Mouse (Mus musculus) MEL (cell line): ENCODE results near the gene Zkscan17.

ENCODE experiments used
- BHLHE40 ChIP-seq: IDR thresholded peaks from 2 replicates; pipeline ENCODE4 v1.6.1; 2012; ENCODE audit warnings: low read depth, mild to moderate bottlenecking, inconsistent platforms, low read length, improper control_type of control experiment, borderline replicate concordance
- CHD1 ChIP-seq: IDR thresholded peaks from 2 replicates; pipeline ENCODE4 v1.6.1; 2012; ENCODE audit warnings: low read depth, mild to moderate bottlenecking, inconsistent platforms, low read length, improper control_type of control experiment
- CTCF ChIP-seq, 3 experiments: IDR thresholded peaks in 2 of 3; conservative IDR thresholded peaks in 1 of 3; 2 replicates each; pipeline ENCODE4 v1.5.1; 2011 to 2012; ENCODE audit warnings: low read length in 3 of 3, low read depth in 2 of 3, mild to moderate bottlenecking in 2 of 3, improper control_type of control experiment in 1 of 3, inconsistent platforms in 1 of 3, mixed read lengths in 1 of 3, moderate library complexity in 1 of 3; ENCODE audit not compliant: control insufficient read depth in 1 of 3, insufficient read depth in 1 of 3, poor library complexity in 1 of 3, severe bottlenecking in 1 of 3
- ETS1 ChIP-seq: IDR thresholded peaks from 2 replicates; pipeline ENCODE4 v1.6.1; 2012; ENCODE audit warnings: low read depth, mild to moderate bottlenecking, inconsistent platforms, low read length, improper control_type of control experiment, moderate library complexity
- GABPA ChIP-seq: IDR thresholded peaks from 2 replicates; pipeline ENCODE4 v1.6.1; 2012; ENCODE audit warnings: low read depth, mild to moderate bottlenecking, inconsistent platforms, low read length, improper control_type of control experiment, moderate library complexity
- HCFC1 ChIP-seq: IDR thresholded peaks from 2 replicates; pipeline ENCODE4 v1.6.1; 2012; ENCODE audit warnings: low read depth, mild to moderate bottlenecking, inconsistent platforms, low read length, improper control_type of control experiment, moderate library complexity
- JUND ChIP-seq: IDR thresholded peaks from 2 replicates; pipeline ENCODE4 v1.6.1; 2011; ENCODE audit warnings: low read depth, mild to moderate bottlenecking, improper control_type of control experiment, low read length
- MAX ChIP-seq: IDR thresholded peaks from 2 replicates; pipeline ENCODE4 v1.6.1; 2011; ENCODE audit warnings: low read length, improper control_type of control experiment
- MYC ChIP-seq: IDR thresholded peaks from 2 replicates; pipeline ENCODE4 v1.6.1; 2011; ENCODE audit warnings: low read depth, mild to moderate bottlenecking, low read length, improper control_type of control experiment, moderate library complexity
- POLR2AphosphoS2 ChIP-seq: IDR thresholded peaks from 2 replicates; pipeline ENCODE4 v1.6.1; 2011; ENCODE audit warnings: low read length, improper control_type of control experiment
- ZC3H11A ChIP-seq: IDR thresholded peaks from 2 replicates; pipeline ENCODE4 v1.6.1; 2012; ENCODE audit warnings: low read depth, mild to moderate bottlenecking, inconsistent platforms, low read length, improper control_type of control experiment

DNA sequence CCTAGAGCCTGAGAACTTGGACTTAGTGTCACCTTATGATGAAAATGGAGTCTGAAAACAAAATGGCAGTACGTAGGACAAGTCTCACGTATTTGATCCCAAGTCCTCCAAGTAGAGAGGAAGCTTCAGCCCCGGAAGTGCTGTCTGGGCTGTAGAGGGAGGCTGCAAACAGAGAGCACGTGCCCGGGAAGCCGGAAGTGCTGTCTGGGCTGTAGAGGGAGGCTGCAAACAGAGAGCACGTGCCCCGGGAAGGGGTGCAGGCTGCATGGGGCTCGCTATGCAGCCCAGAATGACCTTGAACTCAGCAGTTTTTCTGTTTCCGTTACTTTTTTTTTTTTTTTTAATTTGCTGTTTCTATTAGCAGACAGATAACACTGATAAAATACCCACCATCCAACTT, 8.3 kb downstream of the Zkscan17 start:
- no peak for TF ChIP-seq CTCF (IDR thresholded peaks at IDR 0.05 in 2 of 3, conservative IDR thresholded peaks at IDR 0.05 in 1 of 3; ENCODE audit: control insufficient read depth in 1 of 3, insufficient read depth in 1 of 3, low read depth in 2 of 3, low read length in 3 of 3, poor library complexity in 1 of 3, severe bottlenecking in 1 of 3)
- TF ChIP-seq BHLHE40, result peak; percentile 75
- TF ChIP-seq MAX, result peak; percentile 90
- no peak for TF ChIP-seq POLR2AphosphoS2
- TF ChIP-seq ETS1, result no peak
- TF ChIP-seq JUND, result no peak
- TF ChIP-seq MYC, result peak; percentile 86
- TF ChIP-seq GABPA, result no peak
- no peak for TF ChIP-seq CHD1
- TF ChIP-seq HCFC1, result no peak; the same call in 1 of the 2 replicates
- TF ChIP-seq ZC3H11A, result no peak
